Mouse (Mus musculus): ENCODE data around the gene Slc28a2. TPM values are rescaled to one million over a fixed set of nuclear protein-coding genes. Genes with fewer than 3 reads are reported as not detected.
A peak's percentile ranks its signal among the peaks of the same experiment; 100 is the strongest.
"Not testable (repeated sequence)": the region's sequence is repeated elsewhere in the genome, so short reads cannot be mapped to it uniquely, and the experiment has no call there.

The Slc28a2 gene
- polyA plus RNA-seq (2015; fragmentation: Nextera tagmentation; extraction: Ambion mirVana), result 0.17 and 0.48 TPM in 2 replicates

DNA sequence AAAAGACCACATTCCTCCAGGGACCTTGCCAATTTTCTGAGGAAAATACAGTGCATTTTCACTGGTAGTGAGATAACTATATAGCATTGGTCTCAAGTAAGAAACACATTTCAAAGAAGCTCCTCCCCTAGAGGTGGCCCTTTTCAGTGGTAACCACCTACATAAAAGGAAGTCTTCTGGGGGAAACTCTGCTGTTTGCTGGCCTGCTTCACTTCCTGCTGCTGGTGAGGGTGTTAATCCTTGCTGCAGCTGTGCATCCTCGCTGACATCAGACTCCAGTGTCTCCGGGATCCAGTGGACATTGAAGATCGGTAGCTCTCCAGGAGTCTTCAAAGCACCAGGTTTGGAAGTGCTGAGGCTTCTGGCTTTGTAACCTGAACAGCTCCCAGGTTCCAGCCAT lies at the start of gene Slc28a2:
Gene Slc28a2, plus strand, starts transcription at position 278 of the 400 bp plus-strand sequence.
- not testable (repeated sequence) for H3K9me3 ChIP-seq; H3K27me3 ChIP-seq (replicated peaks); H3K36me3 ChIP-seq; H3K9ac ChIP-seq; H3K27ac ChIP-seq (replicated peaks); H3K4me2 ChIP-seq; H3K4me1 ChIP-seq; H3K4me3 ChIP-seq; ATAC-seq (ENCODE audit: extremely low read depth, insufficient number of reproducible peaks, low FRiP score, low TSS enrichment)
- WGBS, result 15% methylated on average over 3 of the region's 3 CpGs

- Histone ChIP-seq H3K9me3 (no peaks in the 10 kb centered on the region), H3K9ac (peak overlapping the region; percentile 91), H3K36me3 (no peaks in the 10 kb centered on the region), H3K27me3 (replicated peaks) (0 out of 2 replicates have a peak, but pooled peaks cover under 1% of the 10 kb centered on the region), H3K4me3 (peak overlapping the region; percentile 73), H3K4me1 (peaks cover 15% of the 10 kb centered on the region; the same call in 1 of the 2 replicates), H3K4me2 (peak overlapping the region; percentile 72), H3K27ac (replicated peaks) (peak overlapping the region; percentile 92)
- WGBS, result under 1% methylated on average over 28 of the region's 28 CpGs
- peak; percentile 85 for ATAC-seq (ENCODE audit: extremely low read depth, insufficient number of reproducible peaks, low FRiP score, low TSS enrichment)
Observed at GRCm38 (mm10) chr2:122377215-122377674, 49.0 kb upstream of the Slc28a2 start.

DNA sequence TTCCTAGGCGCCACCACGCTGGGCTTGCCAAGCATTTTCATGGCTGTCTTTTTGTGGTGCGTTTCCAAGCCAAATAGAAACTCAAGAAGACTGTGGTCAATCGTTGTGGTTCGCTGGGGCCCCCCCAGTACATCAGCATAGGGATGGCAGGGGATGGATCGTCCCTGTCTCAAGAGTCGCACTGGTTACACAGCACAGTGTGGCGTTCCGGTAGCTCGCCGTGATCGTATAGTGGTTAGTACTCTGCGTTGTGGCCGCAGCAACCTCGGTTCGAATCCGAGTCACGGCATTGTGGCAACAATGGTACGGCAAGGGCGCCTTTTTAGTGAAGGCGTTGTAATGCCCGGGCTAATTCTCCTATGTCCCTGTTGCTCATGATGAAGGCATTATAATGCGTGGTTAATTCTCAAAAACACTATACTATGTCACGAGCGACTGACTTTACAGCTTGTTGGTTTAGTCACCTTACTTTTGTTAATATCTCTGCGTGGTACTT lies 48.5 kb upstream of the Slc28a2 start:
- Histone ChIP-seq H3K9me3 (no peaks in the 10 kb centered on the region), H3K27me3 (replicated peaks) (no peaks in the 10 kb centered on the region), H3K9ac (peak overlapping the region; percentile 91), H3K27ac (replicated peaks) (peak overlapping the region; percentile 92), H3K4me1 (peaks cover 15% of the 10 kb centered on the region; the same call in 1 of the 2 replicates), H3K36me3 (no peaks in the 10 kb centered on the region), H3K4me3 (peak overlapping the region; percentile 73), H3K4me2 (peak overlapping the region; percentile 72)
- under 1% methylated on average over 26 of the region's 26 CpGs for WGBS
- ATAC-seq (ENCODE audit: extremely low read depth, insufficient number of reproducible peaks, low FRiP score, low TSS enrichment), result peak; percentile 78

DNA sequence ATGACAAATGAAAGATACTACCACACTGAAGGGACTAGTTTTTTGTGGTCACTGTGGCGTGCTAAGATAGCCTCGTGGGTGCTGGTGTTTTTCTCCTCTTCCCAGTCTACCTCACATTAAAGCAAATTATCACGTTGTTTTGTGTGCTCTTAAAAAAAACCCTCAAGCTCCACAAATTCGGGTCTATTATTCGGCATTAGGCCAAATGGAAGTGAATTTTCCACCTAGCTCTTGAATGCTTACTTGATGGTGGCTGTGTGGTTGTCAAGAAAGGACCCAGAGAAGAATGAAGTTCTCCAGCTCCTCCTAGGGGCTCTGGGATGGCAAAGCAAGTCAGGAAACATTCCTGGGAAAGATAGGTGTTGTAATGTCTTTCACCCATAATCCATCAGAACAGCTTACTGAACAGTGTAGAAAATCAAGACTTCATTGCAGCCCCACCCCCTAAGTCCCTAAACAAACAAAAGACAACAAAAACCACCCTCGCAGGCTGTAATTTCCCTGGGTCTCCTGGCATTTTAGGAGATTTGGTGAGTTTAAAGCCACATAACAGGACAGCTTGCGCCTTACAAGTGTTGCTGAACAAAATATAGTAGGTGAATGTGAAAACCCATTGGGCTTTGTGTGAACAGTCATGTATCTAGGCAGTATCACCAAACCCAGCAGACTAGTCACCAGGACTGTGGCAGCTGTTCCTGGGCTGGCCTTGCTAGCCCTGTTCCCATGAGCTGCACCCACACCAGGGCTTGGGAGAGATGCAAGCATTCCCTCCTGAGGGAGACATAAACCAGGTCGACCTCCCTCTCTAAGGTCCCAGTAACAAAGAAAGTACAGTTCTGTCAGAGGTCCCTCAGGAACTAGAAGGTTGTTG lies 47.6 kb upstream of the Slc28a2 start:
- Histone ChIP-seq H3K9ac (peak overlapping the region; percentile 91), H3K36me3 (no peaks in the 10 kb centered on the region), H3K4me1 (peaks cover 15% of the 10 kb centered on the region; the same call in 1 of the 2 replicates), H3K4me3 (peak overlapping the region; percentile 73), H3K27ac (replicated peaks) (peak overlapping the region; percentile 92), H3K27me3 (replicated peaks) (no peaks in the 10 kb centered on the region), H3K4me2 (peak overlapping the region; percentile 72), H3K9me3 (no peaks in the 10 kb centered on the region)
- ATAC-seq (ENCODE audit: extremely low read depth, insufficient number of reproducible peaks, low FRiP score, low TSS enrichment), result no peak
- 13% methylated on average over 8 of the region's 8 CpGs for WGBS

DNA sequence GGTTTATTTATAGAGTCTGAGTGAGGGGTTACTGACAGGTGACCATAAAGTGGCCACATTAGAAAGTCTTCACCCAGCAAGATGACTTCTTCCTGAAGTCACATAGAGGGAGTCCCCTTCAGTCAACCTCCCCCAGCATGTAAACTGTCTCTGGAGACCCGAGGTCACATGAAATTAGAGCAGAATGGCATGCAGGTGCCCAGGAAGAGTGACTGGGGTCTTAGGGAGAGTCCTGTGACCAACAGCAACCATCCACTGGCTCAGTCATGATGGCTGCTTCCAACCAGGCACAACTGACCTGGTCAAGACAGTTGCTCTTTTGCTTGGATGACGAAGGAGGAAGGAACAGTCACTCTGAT lies 47.0 kb upstream of the Slc28a2 start:
- Histone ChIP-seq H3K9me3 (no peaks in the 10 kb centered on the region), H3K4me2 (no peak overlapping the region), H3K27me3 (replicated peaks) (no peaks in the 10 kb centered on the region), H3K4me3 (no peak overlapping the region), H3K4me1 (peaks cover 15% of the 10 kb centered on the region; the same call in 1 of the 2 replicates), H3K27ac (replicated peaks) (no peak overlapping the region), H3K9ac (no peak overlapping the region), H3K36me3 (no peaks in the 10 kb centered on the region)
- WGBS, result 29% methylated on average over 2 of the region's 2 CpGs
- no peak for ATAC-seq (ENCODE audit: extremely low read depth, insufficient number of reproducible peaks, low FRiP score, low TSS enrichment)

GRCm38 (mm10) chr2:122380768-122381311 lies 45.4 kb upstream of the Slc28a2 start:
- Histone ChIP-seq H3K9ac (peak overlapping the region; percentile 66), H3K36me3 (no peaks in the 10 kb centered on the region), H3K9me3 (no peaks in the 10 kb centered on the region), H3K4me3 (peak overlapping the region; percentile 41), H3K27me3 (replicated peaks) (no peaks in the 10 kb centered on the region), H3K4me2 (peak overlapping the region; percentile 66), H3K4me1 (peaks cover 10% of the 10 kb centered on the region; the same call in 1 of the 2 replicates), H3K27ac (replicated peaks) (no peak overlapping the region)
- WGBS, result 9% methylated on average over 11 of the region's 11 CpGs
- ATAC-seq (ENCODE audit: extremely low read depth, insufficient number of reproducible peaks, low FRiP score, low TSS enrichment), result no peak

GRCm38 (mm10) chr2:122381329-122382103 lies 44.8 kb upstream of the Slc28a2 start:
- Histone ChIP-seq H3K4me1 (peaks cover 10% of the 10 kb centered on the region; the same call in 1 of the 2 replicates), H3K9ac (no peak overlapping the region), H3K9me3 (no peaks in the 10 kb centered on the region), H3K4me3 (no peak overlapping the region), H3K27ac (replicated peaks) (no peak overlapping the region), H3K36me3 (no peaks in the 10 kb centered on the region), H3K4me2 (peak overlapping the region; percentile 66; the same call in 1 of the 2 replicates), H3K27me3 (replicated peaks) (no peaks in the 10 kb centered on the region)
- no peak for ATAC-seq (ENCODE audit: extremely low read depth, insufficient number of reproducible peaks, low FRiP score, low TSS enrichment)
- WGBS, result 63% methylated on average over 16 of the region's 16 CpGs

GRCm38 (mm10) chr2:122382121-122382520 lies 44.2 kb upstream of the Slc28a2 start:
- H3K4me1 ChIP-seq, result peaks cover 10% of the 10 kb centered on the region; the same call in 1 of the 2 replicates
- no peak overlapping the region for H3K4me3 ChIP-seq
- no peak overlapping the region for H3K9ac ChIP-seq
- no peaks in the 10 kb centered on the region for H3K27me3 ChIP-seq (replicated peaks)
- H3K4me2 ChIP-seq, result no peak overlapping the region
- no peak for ATAC-seq (ENCODE audit: extremely low read depth, insufficient number of reproducible peaks, low FRiP score, low TSS enrichment)
- H3K27ac ChIP-seq (replicated peaks), result no peak overlapping the region
- H3K9me3 ChIP-seq, result no peaks in the 10 kb centered on the region
- WGBS, result 64% methylated on average over 6 of the region's 6 CpGs
- H3K36me3 ChIP-seq, result no peaks in the 10 kb centered on the region

GRCm38 (mm10) chr2:122385095-122385494 lies 41.2 kb upstream of the Slc28a2 start:
- WGBS, result 37% methylated on average over 3 of the region's 3 CpGs
- Histone ChIP-seq H3K4me2 (no peak overlapping the region), H3K9ac (no peak overlapping the region), H3K27ac (replicated peaks) (no peak overlapping the region), H3K36me3 (no peaks in the 10 kb centered on the region), H3K4me3 (no peak overlapping the region), H3K4me1 (peaks cover 7% of the 10 kb centered on the region; the same call in 1 of the 2 replicates), H3K27me3 (replicated peaks) (no peaks in the 10 kb centered on the region), H3K9me3 (no peaks in the 10 kb centered on the region)
- ATAC-seq (ENCODE audit: extremely low read depth, insufficient number of reproducible peaks, low FRiP score, low TSS enrichment), result no peak

GRCm38 (mm10) chr2:122387135-122387534 lies 39.1 kb upstream of the Slc28a2 start:
- not testable (repeated sequence) for H3K4me2 ChIP-seq; H3K36me3 ChIP-seq; H3K4me3 ChIP-seq; H3K9ac ChIP-seq; ATAC-seq (ENCODE audit: extremely low read depth, insufficient number of reproducible peaks, low FRiP score, low TSS enrichment); H3K27ac ChIP-seq (replicated peaks); H3K4me1 ChIP-seq; H3K9me3 ChIP-seq; H3K27me3 ChIP-seq (replicated peaks)
- 86% methylated on average over 3 of the region's 3 CpGs for WGBS

- 78% methylated on average over 1 of the region's 1 CpGs for WGBS
- no peak for ATAC-seq (ENCODE audit: extremely low read depth, insufficient number of reproducible peaks, low FRiP score, low TSS enrichment)
- Histone ChIP-seq H3K9me3 (no peaks in the 10 kb centered on the region; the same call in 1 of the 2 replicates), H3K4me2 (no peak overlapping the region), H3K4me3 (no peak overlapping the region), H3K27me3 (replicated peaks) (no peaks in the 10 kb centered on the region), H3K4me1 (no peaks in the 10 kb centered on the region), H3K36me3 (no peaks in the 10 kb centered on the region), H3K27ac (replicated peaks) (no peak overlapping the region), H3K9ac (no peak overlapping the region)
Observed at GRCm38 (mm10) chr2:122396150-122396549, 30.1 kb upstream of the Slc28a2 start.

All from heart, embryonic 13.5 days (tissue).